Mouse (Mus musculus): ENCODE results near the gene Hcrtr1.

Gene Hcrtr1

DNA sequence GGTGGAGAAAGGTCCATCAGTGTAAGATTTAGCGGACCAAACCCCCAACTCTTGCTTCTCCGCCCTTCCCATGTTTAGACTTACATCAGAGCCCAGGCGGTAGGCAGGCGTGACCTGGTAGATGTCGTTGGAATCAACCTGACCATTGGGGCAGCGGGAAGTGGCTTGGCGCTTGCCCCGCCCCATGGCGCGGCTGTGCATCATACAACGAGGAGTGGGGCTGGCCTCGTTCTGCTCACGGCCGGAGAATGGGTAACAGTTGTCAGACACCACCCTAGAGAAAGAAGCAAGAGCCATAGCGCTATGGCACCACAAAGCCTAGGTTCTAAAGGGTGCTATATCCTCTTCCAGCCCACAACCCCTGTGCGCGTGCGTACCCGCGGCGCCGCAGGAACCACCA, 28.2 kb upstream of the Hcrtr1 start:
- DNase-seq = no peak

DNA sequence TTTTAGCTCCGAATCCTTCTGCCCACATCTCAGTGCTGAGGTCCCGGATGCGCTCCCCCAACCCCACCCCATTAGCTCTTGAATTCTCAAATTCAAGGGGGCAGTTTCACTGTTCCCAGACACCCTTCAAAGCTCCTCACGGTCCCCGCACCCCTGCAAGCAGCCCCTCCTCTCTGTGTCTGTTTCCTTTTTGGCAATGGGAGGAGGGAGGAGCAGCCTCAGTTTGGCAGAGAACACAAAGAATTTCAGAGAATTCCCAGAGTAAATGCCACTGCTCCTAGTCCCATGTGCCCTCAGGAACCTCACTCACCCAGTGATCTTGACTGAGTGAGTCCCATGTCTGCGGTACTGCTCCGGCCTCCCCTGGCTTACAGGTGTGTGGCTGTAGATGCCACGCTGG, 27.4 kb upstream of the Hcrtr1 start:
- DNase-seq = no peak

DNA sequence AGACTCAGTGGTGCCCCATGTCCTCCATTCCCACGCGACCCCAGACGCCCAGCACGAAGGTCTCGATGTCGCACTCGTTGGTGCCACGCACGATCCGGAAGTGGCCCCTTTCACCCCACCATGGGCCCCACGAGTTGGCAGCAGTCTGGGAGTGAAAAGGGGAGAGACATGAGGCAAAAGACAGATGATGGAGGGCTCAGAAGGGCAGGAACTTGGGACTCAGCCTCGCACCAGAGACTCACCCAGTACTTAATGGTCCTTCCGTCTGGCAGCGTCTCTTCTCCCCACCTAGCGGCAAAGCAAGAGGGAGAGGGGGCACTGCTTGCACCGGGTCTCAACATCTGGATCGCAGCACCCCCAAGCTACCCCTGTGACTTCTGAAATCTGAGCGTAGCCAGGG, 26.9 kb upstream of the Hcrtr1 start:
- no peak for DNase-seq

DNA sequence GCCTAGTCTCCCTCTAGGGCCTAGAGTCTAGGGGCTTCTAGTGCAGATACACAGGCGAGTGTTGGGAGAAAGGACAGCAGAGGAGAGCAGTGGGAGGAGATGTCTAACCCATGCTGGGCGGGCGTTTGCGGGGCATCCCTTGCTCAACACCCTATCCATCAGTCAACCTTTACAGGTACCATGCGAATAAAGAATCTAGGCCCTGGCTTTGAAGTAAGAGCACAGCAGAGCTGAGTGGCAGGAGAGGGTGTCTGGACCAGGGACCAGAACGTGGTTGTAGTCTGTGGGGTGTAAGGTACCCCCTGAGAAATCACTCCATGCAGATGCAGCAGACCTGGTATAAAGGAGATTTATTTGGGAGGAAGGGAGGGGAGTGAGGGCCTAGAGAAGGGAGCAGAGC, 25.0 kb upstream of the Hcrtr1 start:
- DNase-seq = no peak

DNA sequence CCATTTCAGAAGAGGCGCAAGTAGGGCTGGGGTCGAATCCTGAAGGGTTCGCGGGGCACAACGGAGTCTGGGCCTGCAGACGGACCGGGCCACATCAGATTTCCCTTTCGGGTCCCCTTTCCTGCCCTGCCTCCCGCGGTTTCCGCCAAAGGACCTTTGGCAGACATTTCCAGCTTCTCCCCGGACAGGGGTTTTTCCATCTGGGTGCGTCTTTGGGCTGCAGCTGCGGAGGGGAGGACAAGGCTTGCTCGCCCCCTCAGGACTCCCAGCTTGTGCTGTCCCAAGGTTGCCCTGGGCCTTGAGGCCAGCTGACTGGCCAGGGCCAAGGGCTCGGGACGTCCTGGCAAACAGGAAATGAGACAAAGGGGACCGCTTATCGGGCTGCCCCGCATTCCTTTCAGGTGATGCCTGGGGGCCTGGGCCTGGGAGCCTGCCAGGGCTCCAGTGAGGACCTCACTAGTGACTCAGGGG, 24.3 kb upstream of the Hcrtr1 start:
- no peak for DNase-seq

DNA sequence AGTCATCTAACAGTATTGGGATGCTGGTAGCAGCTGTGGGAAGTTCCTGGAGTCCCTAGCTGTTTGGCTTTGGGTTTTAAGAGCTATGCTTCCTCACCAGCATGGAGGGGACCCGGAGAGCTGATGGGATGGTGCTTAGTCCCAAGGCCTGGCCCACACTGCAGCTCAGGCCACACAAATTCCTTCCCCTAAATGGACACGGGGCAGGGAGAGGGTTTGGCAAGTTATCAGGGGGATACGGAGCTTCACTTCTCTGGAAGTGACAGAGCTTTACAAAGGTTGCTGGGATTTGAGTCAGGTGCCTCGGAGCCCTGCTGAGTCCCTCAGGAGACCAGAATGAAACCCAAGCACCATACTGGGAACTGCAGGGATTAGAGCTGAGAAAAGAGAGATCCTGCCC, 22.2 kb upstream of the Hcrtr1 start:
- no peak for DNase-seq

DNA sequence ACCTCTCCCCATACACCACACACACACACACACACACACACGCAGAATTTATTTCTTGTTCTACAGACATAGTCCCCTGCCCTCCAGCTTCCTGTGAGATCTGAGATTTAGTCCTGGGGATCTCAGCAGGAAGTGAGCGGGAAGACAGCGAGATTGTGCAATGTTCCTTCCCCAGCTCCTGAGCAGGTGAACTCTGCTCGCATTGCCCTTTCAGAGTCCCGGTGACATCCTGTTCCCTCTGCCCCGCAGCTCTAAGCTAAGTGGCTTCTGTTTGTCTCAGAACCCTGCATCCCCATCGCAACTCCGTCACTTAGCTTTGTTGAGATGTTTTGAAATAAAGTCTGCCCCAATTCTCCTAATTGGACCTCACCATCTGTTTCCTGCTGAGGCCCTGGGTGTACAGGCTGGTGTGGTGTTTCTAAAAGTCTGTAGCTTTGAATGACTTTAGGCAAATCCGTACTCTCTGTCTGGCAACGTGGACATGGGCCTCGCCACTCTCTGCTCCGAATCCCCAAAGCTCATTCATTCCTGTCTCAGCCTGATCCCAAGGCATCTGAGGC, 17.7 kb upstream of the Hcrtr1 start:
- DNase-seq = no peak

DNA sequence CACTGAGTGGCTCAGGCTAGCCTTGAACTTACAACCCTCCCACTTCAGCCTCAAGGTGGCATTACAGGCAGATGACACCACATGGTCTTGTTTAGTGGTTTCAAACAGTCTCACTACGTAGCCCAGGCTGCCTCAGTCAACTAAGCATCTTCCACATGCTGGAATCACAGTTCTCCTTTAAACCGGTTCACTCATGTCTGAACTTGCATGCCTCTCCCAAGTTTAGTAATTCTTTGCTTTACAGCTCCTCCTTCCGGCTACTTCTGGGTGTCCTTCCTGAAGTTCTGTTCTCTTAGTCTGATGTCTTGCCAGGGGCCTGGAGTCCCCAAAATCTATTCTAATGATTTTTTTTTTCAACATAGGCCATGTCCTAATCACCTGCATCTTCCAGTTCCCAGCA, 15.1 kb upstream of the Hcrtr1 start:
- DNase-seq = no peak

DNA sequence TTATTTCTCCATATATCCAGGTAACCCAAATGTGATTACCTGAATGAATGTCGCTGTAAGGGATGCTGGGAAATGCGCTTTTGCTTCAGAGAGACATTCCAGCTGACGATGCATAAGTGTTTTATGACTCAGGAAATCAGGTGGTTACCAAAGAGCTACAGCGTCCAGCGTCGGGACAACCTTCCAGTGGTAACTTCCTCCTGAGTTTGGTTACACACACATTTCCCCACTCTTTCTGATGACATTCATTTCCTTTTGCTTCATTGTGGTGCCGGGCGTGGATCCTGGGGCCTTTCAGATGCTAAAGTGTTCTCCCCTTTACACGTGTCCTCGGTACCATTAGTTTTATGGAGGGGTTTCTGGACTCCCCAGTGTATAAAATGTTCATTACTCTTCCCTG, 9.2 kb upstream of the Hcrtr1 start:
- DNase-seq = no peak

DNA sequence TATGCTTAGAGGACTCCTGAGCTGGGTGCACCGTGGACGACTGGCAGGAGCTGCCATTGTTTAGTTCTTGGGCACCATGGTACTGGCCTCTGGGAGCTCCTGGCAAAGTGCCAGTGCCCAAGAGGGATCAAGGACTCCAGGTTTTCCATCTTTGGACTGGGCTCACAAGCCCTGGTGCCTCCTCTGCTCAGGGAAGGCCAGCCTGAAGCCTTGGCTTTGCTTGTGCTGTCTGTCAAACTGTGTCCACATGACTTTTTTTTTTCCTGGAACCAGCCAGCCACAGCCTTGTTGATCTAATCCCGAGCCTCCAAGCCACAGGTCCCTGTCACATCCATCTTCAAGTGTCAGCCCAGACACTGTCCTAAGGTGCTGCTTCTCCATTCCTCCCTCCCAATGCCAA, 2.6 kb upstream of the Hcrtr1 start:
- no peak for DNase-seq

DNA sequence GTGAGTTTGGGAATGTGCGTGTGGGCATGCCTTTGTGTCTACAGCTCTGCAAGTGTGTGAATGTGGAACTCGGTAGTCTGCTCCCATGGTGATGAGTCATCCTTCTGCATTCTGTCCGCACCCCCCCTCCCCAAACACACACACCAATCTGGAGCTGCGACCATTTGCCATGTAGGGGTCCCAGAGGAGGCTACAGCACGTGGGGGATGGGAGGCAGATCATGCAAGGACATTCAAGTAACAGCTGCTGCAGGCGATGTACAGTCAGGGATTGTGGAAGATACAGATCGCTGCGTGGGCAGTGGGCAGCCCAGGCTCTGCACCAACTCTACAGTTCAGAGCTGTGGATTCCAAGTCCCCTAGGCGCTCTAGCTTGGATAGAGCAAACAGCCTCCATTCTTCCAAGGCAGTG, 1.8 kb upstream of the Hcrtr1 start:
- no peak for DNase-seq

DNA sequence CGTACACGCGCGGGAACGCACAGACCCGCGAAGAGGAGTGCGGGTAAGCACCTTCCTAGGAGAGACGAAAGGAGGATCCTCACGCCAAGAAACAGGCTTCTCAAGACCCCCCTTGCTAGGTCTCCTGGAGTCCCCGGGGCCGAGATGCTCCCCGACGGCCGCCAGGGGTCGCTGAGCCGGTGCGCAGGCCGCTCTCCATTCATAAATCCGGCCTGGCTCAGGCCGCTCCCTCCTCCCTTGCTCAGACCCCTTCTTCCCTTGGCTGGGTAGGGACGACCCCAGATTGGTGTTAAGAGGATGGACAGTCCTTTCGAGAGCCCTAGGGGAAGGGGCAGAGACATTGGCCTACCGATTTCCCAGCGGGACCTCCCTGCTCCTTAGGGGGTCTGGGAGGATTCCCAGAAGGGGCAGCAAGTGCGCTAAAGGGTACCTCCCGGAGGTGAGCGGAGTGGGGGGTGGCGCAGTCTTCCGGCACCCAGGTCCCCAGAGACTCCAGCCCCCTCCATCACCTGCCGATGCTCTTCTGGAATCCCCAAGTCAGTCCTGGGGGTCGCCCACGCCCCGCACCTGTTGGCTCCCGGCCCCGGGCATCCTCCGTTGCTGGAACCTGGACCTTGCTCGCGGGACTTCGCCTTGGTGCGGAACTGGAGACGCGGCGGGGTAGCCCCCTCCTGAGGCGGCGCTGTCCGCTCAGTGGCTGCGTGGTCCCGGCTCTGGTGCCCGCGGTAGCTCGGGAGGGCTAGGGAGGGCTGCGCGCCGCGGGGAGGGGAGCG, 532 bp downstream of the Hcrtr1 start:
- peak in 1 of 2 experiments; percentile 52 for DNase-seq

DNA sequence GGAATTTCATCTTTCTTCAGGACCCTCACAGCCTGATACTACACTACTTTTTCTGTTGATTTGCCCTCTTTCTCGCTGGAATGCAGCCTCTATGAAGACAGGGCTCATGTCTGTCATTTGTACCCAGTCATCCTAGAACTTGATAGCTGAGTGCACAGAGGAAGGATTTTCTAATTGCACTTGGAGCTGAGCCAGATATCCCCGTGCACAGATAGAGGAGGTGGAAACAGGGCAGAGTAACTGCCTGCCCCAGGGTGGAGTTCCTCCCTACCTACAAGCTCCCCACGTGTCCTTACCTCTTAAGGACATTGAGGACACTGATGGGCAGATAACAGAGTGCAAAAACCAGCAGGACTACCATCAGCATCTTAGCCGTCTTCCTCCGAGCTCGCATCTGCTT, 5.8 kb downstream of the Hcrtr1 start:
- no peak for DNase-seq

DNA sequence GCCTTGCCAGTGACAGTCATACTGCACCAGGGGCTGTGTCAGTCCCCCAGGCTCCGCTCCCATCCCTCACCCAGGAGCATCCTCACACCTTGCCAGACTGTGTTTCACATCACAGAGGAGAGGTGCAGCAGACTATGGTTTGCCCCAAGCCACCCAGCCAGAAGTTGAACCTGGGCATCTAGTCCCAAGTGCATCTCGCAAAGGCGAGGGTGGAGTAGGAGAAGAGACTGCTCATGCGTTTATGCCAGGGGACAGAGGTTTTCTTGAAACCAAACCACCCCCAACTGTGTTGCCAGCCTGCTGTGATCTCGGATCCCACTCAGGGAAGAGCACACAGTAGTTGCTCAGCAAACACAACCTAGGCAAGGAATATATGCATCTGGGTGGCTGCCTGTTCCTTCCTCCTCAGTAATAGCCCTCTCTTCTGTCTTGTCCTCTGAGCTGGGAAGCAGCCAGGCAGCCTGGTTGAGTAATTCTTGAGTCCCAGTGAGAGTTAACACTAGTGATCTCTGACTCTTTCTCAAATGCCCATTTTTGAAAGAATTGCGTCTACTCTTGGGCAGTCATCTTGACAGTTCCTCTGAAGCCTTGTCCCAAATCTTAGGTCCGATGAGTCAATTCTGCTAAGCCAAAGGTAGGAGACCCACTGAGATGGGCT, 7.6 kb downstream of the Hcrtr1 start:
- no peak for DNase-seq

DNA sequence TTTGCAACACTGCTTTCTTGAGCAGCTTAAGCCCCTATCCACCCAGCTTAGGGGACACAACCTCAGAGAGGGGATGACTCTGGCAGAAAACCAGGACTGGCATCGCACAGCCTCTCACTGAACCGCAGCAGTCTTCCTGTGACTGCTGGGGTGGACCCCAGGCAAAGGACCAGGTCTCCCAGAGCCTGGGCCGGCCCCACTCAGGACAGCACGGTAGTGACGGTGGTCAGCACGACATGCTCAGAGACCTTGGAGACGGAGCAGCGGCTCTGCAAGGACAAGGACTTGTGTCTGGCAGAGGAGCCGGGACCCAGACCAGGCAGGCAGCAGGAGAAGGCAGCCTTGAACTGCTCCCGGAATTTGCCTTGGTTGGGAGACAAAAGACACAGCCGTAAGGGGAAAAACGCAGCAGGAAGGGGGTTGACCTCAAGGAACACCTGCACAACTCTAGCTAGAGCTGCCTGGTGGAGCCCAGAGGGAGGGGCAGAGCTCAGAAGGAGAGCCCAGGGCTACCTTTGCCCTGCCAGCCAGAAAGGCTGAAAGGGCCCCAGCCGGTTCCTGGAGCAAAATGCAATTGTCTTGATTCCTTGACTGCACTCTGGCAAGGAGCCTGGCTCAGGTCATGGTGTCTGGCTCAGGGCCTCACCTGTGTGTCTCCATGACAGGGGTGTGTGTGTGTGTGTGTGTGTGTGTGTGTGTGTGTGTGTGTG, 8.4 kb downstream of the Hcrtr1 start:
- no peak for DNase-seq

DNA sequence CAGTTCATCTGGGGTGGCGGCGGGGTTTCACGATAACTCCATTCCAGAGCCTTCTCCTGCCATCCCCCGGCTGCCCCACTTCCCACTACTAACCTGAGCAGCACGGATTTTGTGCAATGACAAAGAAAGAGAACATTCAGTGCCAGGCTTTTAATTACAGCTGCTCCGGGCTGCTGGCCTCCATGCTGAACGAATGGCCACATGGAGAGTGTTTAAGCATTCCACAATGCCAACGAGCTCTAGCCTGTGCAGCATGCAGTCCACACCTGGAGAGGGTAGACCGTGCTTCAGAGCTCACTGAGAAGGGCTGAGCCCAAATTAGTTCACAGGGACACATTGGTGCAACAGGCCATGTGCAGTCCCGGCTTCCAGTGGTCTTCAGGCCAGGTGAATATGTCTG, 9.1 kb downstream of the Hcrtr1 start:
- no peak for DNase-seq

DNA sequence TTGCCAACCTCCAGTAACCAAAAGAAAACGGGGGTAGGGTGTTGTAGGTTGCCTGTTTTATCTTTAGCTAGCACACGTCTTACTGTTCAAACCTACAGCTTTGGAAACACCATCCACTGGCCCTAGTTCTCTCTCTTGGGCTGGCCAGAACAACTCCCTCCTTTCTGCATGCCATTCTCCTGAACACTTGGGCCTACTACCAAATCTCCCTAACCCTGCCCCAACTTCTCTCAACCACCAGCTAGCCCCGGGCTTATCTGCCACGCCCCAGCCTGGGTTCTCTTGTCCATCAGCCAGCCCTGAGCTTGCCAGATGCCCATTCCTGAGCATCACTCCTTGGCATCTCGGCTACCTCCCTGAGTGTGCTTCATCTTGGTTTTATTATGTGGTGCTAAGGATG, 10.3 kb downstream of the Hcrtr1 start:
- DNase-seq = no peak

DNA sequence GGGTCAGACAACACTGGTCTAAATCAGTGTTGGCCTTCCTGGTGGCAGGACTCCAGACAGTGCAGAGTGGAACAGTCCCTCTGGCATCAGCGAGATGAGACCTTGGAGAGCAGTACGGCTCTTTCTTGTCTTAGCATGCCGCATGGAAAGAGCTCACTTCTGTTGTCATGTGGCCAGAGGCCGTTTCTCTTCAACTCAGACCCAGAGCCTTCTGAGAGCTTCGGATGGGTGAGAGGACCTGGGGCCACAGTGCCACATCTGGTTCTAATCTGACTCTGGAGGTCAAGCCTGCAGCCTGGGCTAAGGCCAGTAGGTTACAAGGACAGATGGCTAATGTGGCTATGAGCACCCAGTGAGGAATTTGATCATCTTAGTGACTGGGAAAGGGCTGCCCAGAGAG, 13.2 kb downstream of the Hcrtr1 start:
- DNase-seq = no peak

DNA sequence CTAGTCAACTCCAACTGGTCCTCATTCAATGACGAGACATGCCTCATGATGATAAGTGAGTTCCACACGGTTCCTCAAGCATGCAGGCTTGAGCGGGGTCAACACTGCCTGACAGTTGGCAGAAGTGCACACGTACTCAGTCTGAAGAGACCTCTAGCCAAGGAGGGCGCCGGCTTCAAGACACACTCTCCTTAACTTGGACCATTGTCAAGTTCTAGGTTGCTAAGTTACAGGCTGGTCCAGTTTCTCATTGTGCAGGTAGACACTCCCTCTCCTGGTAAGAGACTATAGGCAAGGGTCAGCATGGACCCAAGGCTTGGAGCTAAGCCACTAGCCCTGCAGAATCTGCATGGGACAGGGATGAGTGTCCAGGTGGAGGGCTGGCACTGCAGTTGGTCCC, 14.0 kb downstream of the Hcrtr1 start:
- no peak for DNase-seq

DNA sequence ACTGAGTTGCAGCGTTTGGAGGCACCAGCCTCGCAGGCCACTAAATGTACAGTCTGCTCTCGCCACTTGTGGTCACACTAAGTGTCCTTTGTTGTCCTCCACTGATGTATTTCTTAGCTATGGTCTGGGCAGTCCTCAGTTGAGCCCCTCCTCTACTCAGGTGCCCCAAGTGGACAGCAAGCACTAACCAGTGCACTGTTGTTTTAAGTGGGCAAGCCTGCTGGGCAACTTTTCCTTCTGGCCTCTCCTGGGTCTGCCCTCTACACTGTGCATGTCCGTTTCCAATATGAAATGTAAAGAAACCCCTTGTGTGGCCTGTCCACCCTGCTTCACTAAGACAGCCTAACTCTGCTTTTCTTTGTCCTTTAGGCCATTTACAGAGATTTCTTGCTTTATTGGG, 15.0 kb downstream of the Hcrtr1 start:
- no peak for DNase-seq

DNA sequence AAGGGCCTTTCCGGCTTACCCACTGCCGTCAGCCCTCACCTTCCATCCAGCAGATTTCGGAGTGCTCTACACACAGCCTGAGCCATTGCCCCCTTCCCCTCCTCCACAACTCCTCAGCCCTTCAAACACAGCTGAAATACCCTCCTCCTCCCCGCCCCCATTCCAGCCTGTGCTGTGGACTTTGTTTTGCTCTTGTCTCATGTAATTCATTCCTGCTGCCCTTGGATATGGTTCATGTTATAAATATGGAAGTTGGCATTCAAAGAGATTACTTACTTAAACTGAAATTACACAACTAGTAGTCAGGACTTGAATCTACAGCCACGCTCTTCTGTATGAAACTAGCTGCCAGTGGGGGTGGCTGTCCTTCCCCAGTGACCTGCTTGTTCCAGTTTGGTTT, 16.1 kb downstream of the Hcrtr1 start:
- no peak for DNase-seq

DNA sequence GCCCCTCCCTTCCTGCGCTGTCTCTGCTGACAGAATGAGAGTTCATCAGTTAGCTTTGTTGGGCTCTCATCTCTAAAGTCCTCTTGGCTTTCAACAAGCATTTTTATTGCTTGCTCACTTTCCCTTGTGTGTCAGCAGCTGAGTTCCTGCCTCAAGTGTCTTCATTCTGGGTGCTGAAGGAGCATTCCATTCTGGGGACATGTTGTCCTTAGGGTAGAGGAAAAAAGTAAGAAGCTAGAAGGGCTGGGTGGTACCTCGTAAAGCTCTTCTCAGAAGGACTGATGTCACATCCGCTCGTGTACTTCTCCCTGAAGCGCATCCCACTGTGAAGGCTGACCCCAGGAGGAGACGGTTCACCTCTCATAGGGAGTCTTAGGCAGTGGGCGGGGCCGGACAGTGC, 17.6 kb downstream of the Hcrtr1 start:
- DNase-seq = no peak

DNA sequence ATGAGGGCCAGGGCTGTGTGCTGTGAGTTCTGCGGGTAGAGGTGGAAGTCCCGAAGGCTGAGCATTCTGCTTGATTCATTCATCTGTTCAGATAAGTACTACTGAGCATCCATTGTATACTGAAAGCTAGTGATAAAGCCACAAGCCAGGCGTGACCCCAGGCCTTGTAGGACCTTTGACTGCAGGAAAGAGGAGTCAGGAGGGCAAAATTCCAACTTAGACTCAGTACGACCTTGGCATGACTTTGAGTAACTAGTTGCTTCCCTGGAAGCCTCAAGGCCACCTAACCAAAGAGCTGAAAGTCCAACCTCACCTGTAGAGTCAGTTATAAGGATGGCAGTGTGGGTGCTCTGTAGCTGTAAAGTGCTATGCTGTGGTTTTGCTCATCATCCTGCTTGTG, 18.4 kb downstream of the Hcrtr1 start:
- no peak for DNase-seq

DNA sequence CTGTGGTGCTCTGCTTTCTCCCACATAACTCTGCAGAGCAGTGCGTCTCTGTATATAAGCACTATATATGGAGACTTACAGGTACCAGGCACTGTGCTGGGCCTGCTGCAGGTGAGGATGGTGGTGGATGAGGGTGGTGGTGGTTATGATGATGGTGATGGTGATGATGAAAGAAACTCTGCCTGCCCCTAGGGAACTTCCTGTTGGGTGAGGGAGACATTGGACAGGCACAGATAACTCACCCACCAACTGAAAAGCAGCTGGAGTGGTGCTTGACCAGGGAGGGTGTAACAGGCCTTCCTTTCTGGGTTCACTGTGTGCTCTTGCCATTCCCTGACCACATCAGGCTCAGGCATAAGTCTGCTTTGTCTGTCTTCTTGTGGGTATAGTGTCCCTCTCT, 26.4 kb downstream of the Hcrtr1 start:
- no peak for DNase-seq

Measured in spleen, adult 18-20 months (tissue).